Mouse (Mus musculus) midbrain, embryonic 16.5 days (tissue): ENCODE data around the gene Hlx. TPM values are rescaled to one million over a fixed set of nuclear protein-coding genes. Genes with fewer than 3 reads are reported as not detected.

Experiments
- ATAC-seq: fragments of 200-750 bp; cut with Nextera tagmentation; 2 replicates; pipeline ENCODE4 v1.8.0; 2017; ENCODE audit warnings: moderate TSS enrichment
- H3K27ac ChIP-seq: fragments of 300-500 bp; sonication (generic); 2 replicates; pipeline ENCODE4 v1.5.1; 2014; ENCODE audit warnings: mild to moderate bottlenecking, low read length, mixed read lengths
- H3K27me3 ChIP-seq: fragments of 300-500 bp; sonication (generic); 2 replicates; pipeline ENCODE4 v1.6.1; 2014; ENCODE audit warnings: low read depth, low read length, mixed read lengths; ENCODE audit not compliant: control insufficient read depth, insufficient read depth
- H3K36me3 ChIP-seq: fragments of 300-500 bp; sonication (generic); 2 replicates; pipeline ENCODE4 v1.6.1; 2014; ENCODE audit warnings: mild to moderate bottlenecking, low read length, moderate library complexity, mixed read lengths; ENCODE audit not compliant: control insufficient read depth, insufficient read depth
- H3K4me1 ChIP-seq: fragments of 300-500 bp; sonication (generic); 2 replicates; pipeline ENCODE4 v1.6.1; 2014; ENCODE audit warnings: mild to moderate bottlenecking, low read length, mixed read lengths; ENCODE audit not compliant: control insufficient read depth, insufficient read depth
- H3K4me2 ChIP-seq: fragments of 300-500 bp; sonication (generic); 2 replicates; pipeline ENCODE4 v1.6.1; 2014; ENCODE audit warnings: mild to moderate bottlenecking, low read length, mixed read lengths
- H3K4me3 ChIP-seq: fragments of 300-500 bp; sonication (generic); 2 replicates; pipeline ENCODE4 v1.5.1; 2014; ENCODE audit warnings: low read depth, mild to moderate bottlenecking, low read length, moderate library complexity, mixed read lengths
- H3K9ac ChIP-seq: fragments of 300-500 bp; sonication (generic); 2 replicates; pipeline ENCODE4 v1.6.1; 2014; ENCODE audit warnings: low read depth, low read length, mixed read lengths
- H3K9me3 ChIP-seq: fragments of 300-500 bp; sonication (generic); replicated peaks from 2 replicates; pipeline ENCODE4 v1.6.1; 2014; ENCODE audit warnings: mild to moderate bottlenecking, low read length, mixed read lengths; ENCODE audit not compliant: control insufficient read depth, poor library complexity, severe bottlenecking
- WGBS: fragments of 180-500 bp; shearing (Covaris S2); extraction: QIAGEN DNeasy Blood & Tissue Kit; methylation state at CpG from one replicate; pipeline ENCODE4 v1.1.7; 2014; 5-methylcytosine and 5-hydroxymethylcytosine counted together
- polyA plus RNA-seq: library from polyadenylated mRNA; unstranded; fragments of >200 nt; fragmentation: Nextera tagmentation; extraction: Ambion mirVana; gene quantifications from 2 replicates; pipeline ENCODE4 v1.2.1, GENCODE M21; 2015

Gene Hlx
- polyA plus RNA-seq, 1 experiment from 2014 or later, result 1.2 TPM

- Histone ChIP-seq H3K9me3 (no peaks in the 10 kb centered on the region), H3K36me3 (no peaks in the 10 kb centered on the region), H3K27me3 (peaks cover 48% of the 10 kb centered on the region), H3K27ac (no peak overlapping the region), H3K4me1 (peaks cover 15% of the 10 kb centered on the region), H3K4me2 (no peak overlapping the region), H3K4me3 (no peak overlapping the region), H3K9ac (no peak overlapping the region)
- ATAC-seq, result no peak
- WGBS, result 5% methylated on average over 6 of the region's 6 CpGs
Observed at GRCm38 (mm10) chr1:184728561-184729115, 3.8 kb downstream of the Hlx start.

GRCm38 (mm10) chr1:184727401-184728265 is 4.8 kb downstream of the Hlx start:
- ATAC-seq, result 0 out of 2 replicates have a peak, but pooled peaks have one; percentile 47
- Histone ChIP-seq H3K4me2 (peak overlapping the region; percentile 69), H3K36me3 (no peaks in the 10 kb centered on the region), H3K27me3 (peaks cover 53% of the 10 kb centered on the region), H3K9me3 (no peaks in the 10 kb centered on the region), H3K9ac (peak overlapping the region; percentile 51), H3K4me3 (peak overlapping the region; percentile 38), H3K4me1 (peaks cover 15% of the 10 kb centered on the region), H3K27ac (no peak overlapping the region)
- 1% methylated on average over 49 of the region's 49 CpGs for WGBS

DNA sequence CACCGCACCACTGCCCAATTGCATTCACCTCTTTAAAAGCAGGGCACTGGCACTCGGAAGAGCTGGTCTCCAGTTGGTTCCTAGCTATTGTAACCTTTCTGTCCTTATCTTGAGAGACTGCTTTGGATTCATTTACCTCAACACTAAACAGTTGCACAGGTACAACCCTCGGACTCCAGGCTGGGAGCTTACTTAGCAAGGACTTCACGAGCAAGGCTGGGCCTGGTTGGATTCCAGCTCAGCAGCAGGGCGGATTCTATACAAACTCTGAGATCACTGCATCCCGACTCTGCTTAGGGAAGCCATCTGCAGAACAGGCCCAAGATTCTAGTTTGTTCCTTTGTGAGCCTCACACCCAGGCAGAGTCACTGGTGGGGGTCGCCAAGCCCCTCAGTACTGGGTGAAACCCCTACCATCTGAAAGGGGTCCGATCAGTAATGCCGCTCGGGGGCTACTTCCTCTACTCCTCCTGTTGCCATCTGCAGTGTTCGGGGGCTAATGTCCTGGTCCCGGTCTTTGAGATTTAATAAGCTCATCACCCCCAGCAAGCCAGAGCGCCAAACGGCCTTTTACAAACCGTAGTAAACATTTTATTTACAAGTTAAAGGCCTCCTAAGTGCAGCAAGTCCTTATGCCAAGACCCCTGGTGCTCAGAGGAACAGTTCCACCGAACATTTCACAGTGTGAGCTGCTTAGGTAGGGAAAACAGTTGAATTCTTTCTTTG is 5.7 kb downstream of the Hlx start:
- WGBS, result 5% methylated on average over 16 of the region's 16 CpGs
- no peaks in the 10 kb centered on the region for H3K36me3 ChIP-seq
- no peak overlapping the region for H3K4me2 ChIP-seq
- H3K9ac ChIP-seq, result no peak overlapping the region
- peaks cover 9% of the 10 kb centered on the region; the same call in 1 of the 2 replicates for H3K4me1 ChIP-seq
- no peak overlapping the region for H3K4me3 ChIP-seq
- no peaks in the 10 kb centered on the region for H3K9me3 ChIP-seq
- H3K27ac ChIP-seq, result no peak overlapping the region
- peaks cover 59% of the 10 kb centered on the region for H3K27me3 ChIP-seq
- no peak for ATAC-seq

- 4% methylated on average over 11 of the region's 11 CpGs for WGBS
- Histone ChIP-seq H3K36me3 (no peaks in the 10 kb centered on the region), H3K4me2 (no peak overlapping the region), H3K27me3 (peaks cover 70% of the 10 kb centered on the region), H3K9me3 (no peaks in the 10 kb centered on the region), H3K27ac (no peak overlapping the region), H3K9ac (no peak overlapping the region), H3K4me1 (peaks cover 6% of the 10 kb centered on the region; the same call in 1 of the 2 replicates), H3K4me3 (no peak overlapping the region)
- no peak for ATAC-seq
Observed at GRCm38 (mm10) chr1:184725318-184725790, 7.1 kb downstream of the Hlx start.

DNA sequence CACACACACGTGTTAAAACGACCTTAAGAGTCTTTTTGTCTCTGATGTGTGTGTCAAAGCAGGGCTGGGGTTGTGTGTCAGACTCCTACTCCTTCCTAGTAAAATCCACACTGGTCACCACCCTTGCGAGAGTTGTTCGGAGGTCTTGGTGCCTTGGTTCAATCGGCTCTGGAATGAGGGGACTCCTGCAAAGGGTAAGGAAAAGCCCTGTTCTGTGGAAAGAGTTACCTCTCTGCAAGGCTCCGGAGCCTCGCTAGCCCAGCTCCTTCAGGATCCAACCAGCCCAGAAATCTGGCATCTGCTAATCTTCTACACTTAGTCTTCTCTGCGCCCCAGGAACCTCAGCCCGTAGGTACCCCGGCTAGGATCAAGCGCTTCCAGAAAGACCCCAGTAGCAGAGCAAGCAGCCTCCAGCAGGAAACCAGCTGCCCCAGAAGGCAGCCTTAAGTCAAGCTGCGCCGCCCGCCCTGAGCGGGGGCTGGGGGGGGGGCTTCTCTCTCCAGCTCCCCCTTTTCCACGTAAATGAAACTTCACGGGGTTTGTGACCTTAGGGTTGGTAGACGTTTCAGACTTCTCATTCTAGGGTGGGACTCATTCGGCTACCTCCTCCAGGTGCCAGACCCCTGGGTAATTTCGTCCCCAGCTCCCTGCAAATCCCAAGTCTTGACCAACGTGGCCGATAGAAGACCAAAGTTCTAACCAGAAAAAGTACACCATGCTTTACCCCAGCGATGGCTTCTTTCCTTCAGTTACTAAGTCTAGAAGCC is 7.7 kb downstream of the Hlx start:
- H3K27ac ChIP-seq, result no peak overlapping the region
- H3K4me3 ChIP-seq, result no peak overlapping the region
- WGBS, result 4% methylated on average over 23 of the region's 23 CpGs
- H3K27me3 ChIP-seq, result peaks cover 75% of the 10 kb centered on the region
- no peaks in the 10 kb centered on the region for H3K36me3 ChIP-seq
- no peak overlapping the region for H3K4me2 ChIP-seq
- H3K9ac ChIP-seq, result no peak overlapping the region
- H3K9me3 ChIP-seq, result no peaks in the 10 kb centered on the region
- peaks cover 6% of the 10 kb centered on the region; the same call in 1 of the 2 replicates for H3K4me1 ChIP-seq
- ATAC-seq, result no peak

DNA sequence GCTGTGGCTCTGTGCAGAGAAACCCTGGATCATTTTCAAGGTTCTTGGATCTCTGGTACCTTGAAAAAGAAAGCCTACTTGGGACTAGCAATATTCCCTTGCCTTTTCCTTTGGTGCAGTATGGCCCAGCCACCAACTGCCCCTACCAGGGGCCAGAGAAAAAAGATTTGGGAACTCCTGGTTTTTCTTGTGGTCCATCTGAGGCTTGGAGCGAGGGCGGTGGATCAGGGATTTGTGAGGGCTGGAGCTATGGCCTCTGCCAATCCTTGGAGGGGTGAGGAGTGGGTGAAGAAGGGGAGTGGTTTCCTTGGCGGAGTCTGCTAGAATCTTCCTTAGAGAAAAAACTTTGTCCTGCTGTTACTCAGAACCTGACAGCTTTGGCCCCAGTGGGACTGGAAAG is 8.5 kb downstream of the Hlx start:
- Histone ChIP-seq H3K4me1 (peaks cover 6% of the 10 kb centered on the region; the same call in 1 of the 2 replicates), H3K27me3 (peaks cover 79% of the 10 kb centered on the region), H3K9ac (no peak overlapping the region), H3K4me2 (no peak overlapping the region), H3K4me3 (no peak overlapping the region), H3K27ac (no peak overlapping the region), H3K36me3 (no peaks in the 10 kb centered on the region), H3K9me3 (no peaks in the 10 kb centered on the region)
- ATAC-seq, result no peak
- WGBS, result 5% methylated on average over 3 of the region's 3 CpGs

GRCm38 (mm10) chr1:184721121-184721520 is 11.3 kb downstream of the Hlx start:
- Histone ChIP-seq H3K27ac (no peak overlapping the region), H3K9me3 (no peaks in the 10 kb centered on the region), H3K4me1 (peaks cover 2% of the 10 kb centered on the region; the same call in 1 of the 2 replicates), H3K36me3 (no peaks in the 10 kb centered on the region), H3K4me3 (no peak overlapping the region), H3K9ac (no peak overlapping the region), H3K4me2 (no peak overlapping the region), H3K27me3 (peaks cover 77% of the 10 kb centered on the region)
- WGBS, result under 1% methylated on average over 9 of the region's 9 CpGs
- no peak for ATAC-seq

GRCm38 (mm10) chr1:184720162-184721025 is 12.0 kb downstream of the Hlx start:
- Histone ChIP-seq H3K9me3 (no peaks in the 10 kb centered on the region), H3K4me2 (no peak overlapping the region), H3K27ac (no peak overlapping the region), H3K4me1 (peaks cover 2% of the 10 kb centered on the region; the same call in 1 of the 2 replicates), H3K9ac (no peak overlapping the region), H3K36me3 (no peaks in the 10 kb centered on the region), H3K4me3 (no peak overlapping the region), H3K27me3 (peaks cover 76% of the 10 kb centered on the region)
- WGBS, result 2% methylated on average over 26 of the region's 26 CpGs
- no peak for ATAC-seq
